Mouse (Mus musculus) right cerebral cortex, adult 18-20 months (tissue): ENCODE measurements at regions not wholly inside any gene's neighbourhood (a gene's known extent, or its start where the extent isn't known, plus 50 kb on each side); places are given as distances from the start of the nearest gene placed in this dataset.
"Not testable (repeated sequence)": the region's sequence is repeated elsewhere in the genome, so short reads cannot be mapped to it uniquely, and the experiment has no call there.

Experiments
- DNase-seq: peaks from one replicate; pipeline ENCODE4 v3.0.0; 2022; ENCODE audit warnings: mixed read lengths

- DNase-seq = no peak
These were observed 163.6 kb downstream of the Mterf1b start for GRCm38 (mm10) chr5:4355609-4356224.

GRCm38 (mm10) chr5:4356555-4357273, 164.5 kb downstream of the Mterf1b start:
- DNase-seq = not testable (repeated sequence)

GRCm38 (mm10) chr5:4361547-4361946, 169.4 kb downstream of the Mterf1b start:
- DNase-seq = not testable (repeated sequence)

- not testable (repeated sequence) for DNase-seq
These were observed 192.6 kb downstream of the Mterf1b start for GRCm38 (mm10) chr5:4384719-4385118.

- no peak for DNase-seq
These were observed 198.9 kb downstream of the Mterf1b start for GRCm38 (mm10) chr5:4391083-4391482.

GRCm38 (mm10) chr5:4394353-4395052, 202.3 kb downstream of the Mterf1b start:
- DNase-seq = not testable (repeated sequence)

- no peak for DNase-seq
These were observed 205.9 kb downstream of the Mterf1b start for GRCm38 (mm10) chr5:4398087-4398486.

GRCm38 (mm10) chr5:4417761-4418160, 225.6 kb downstream of the Mterf1b start:
- DNase-seq = no peak
